Mouse (Mus musculus) liver (tissue): ENCODE results near the gene Hist1h3b.

Source experiments
- DNase-seq: peaks from one replicate; pipeline ENCODE4 v3.0.0-alpha.2; 2020; ENCODE audit warnings: mixed read lengths

Gene Hist1h3b

DNA sequence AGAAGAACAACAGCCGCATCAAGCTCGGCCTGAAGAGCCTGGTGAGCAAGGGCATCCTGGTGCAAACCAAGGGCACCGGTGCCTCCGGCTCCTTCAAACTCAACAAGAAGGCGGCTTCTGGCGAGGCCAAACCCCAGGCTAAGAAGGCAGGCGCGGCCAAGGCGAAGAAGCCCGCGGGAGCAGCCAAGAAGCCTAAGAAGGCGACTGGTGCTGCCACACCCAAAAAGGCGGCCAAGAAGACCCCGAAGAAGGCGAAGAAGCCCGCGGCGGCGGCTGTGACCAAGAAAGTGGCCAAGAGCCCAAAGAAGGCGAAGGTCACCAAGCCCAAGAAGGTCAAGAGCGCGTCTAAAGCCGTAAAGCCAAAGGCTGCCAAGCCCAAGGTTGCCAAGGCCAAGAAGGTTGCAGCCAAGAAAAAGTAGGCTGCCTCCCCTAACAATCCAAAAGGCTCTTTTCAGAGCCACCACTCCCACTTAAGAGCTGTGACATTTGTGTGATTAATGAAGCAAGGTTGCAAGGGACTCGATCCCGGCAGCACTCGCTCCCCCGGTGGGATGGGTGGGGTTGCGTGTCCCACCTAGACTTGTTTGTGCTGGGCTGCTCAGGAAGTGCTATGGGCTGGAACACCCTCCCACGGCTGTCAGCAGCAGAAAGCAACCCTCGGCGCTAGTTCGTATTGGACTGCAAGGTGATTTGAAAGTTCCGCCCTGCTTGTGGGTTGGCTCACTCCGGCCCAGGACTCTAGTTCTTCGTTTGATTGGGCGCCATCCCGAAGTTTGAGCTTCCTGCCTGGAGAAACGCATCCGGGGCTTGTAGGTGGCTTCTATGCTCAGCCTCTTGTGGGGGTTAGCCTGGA, 12.8 kb upstream of the Hist1h3b start:
- DNase-seq = peak; percentile 93

DNA sequence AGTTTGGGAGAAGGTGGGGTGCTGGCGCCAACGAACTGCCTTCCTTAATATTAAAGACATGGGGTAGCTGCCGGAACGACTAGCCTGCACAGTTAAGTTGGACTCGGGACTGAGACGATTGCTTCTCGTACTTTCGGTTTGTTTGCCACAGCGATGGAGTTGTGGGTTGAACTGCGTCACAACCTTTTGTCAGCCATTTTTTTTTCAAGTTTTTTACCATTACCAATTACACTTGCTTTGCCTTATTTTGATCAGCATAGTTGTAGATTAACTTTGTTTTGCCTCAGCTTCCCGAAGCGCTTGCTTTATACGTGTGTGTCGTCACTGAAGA, 12.2 kb upstream of the Hist1h3b start:
- no peak for DNase-seq

DNA sequence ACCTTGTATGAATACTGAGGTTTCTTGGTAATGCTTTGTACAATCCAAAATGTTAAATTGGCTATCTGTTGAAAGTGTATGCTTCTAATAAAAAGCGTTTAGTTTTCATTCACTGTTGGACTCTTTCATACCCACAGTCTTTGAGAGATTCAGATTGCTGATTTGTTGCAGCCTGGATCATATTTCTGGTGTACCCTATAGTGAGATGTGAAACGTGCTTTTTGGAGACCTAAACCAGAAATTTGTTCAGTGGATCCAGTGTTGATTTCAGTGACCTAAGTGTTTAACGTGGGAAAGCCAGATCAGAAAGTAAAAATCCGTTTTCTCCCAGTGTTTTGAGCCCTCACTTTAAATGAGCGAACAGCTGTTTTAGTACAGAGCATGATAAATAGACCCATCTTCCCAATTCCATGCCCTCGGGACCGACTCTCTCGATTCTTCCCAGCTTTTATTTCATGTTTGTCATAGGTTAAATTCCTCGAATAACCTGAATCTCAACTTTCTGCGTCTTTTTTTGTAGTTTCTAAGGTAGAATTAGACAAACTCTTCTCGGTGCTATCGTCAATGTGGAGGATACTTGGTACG, 11.7 kb upstream of the Hist1h3b start:
- no peak for DNase-seq

DNA sequence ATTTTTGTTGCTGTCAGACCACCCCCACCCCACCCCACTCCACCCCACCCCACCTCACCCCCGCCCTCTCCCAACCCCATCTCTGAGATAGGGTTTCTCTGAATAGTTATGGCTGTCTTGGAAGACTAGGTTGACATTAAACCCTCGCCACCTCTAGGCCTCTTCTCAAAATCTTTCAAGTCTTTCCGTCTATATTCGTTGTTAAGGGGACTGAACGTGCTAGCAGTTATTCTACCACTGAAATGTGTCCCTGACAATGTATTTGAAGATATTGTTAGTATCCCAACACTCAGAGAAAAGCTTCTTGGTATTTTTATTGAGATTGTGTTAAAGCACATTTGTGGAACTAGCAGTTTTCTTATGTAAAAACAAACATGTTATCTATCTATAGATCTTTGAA, 11.2 kb upstream of the Hist1h3b start:
- peak; percentile 55 for DNase-seq

DNA sequence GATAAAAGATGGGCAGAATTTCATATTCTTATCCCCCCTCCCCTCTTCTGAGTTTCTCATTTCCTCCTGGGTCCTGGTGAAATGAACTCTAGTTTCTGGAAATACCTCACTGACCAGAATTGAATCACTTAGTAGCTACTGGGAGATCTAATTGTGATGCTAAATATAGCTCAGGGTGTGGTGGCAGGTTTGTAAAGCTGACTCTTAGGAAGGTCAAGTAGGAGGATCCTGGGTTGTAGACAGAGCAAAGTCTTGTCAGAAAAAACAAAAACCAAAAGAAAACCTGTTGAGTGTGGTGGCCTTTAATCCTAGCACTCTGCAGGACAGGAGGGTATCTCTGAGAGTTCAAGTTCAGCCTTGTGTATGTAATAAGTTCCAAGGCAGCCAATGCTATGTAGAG, 10.1 kb upstream of the Hist1h3b start:
- no peak for DNase-seq

DNA sequence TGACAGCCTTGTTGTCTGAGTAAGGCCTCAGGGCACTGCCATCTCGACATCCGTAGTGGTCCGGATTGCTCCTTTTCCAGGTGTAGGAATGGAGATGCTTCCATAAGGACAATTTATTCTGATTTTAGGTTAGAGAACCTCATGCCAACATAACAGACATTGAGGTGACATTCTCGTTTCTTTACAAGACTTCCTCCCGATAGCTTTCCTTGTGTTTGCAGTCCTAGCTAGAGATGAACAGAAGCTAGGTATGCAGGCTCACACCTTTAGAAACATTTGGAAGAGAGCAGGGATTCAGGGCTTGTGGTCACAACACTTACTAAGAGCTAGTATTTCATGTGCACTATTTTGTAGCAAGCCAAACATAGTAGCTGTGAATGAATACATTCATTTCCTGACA, 8.9 kb upstream of the Hist1h3b start:
- no peak for DNase-seq

DNA sequence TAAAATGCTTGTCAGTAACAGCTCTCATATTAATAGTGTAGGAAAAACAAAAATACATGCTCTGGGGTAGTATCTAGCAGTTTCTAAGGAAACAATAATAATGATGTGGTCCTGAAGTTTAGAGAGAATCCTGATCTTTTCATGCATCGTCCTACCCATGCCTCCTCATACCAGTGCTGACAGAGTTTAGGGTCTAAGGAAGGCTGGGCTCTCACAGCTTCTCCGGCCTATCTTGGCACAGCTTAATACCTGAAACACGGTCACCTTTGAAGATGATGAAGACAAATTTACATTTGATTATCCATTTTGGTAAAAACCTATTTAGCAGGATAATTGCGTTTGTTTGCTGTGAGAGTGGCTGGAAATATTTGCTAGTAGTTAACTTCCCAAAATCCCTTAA, 8.1 kb upstream of the Hist1h3b start:
- no peak for DNase-seq

DNA sequence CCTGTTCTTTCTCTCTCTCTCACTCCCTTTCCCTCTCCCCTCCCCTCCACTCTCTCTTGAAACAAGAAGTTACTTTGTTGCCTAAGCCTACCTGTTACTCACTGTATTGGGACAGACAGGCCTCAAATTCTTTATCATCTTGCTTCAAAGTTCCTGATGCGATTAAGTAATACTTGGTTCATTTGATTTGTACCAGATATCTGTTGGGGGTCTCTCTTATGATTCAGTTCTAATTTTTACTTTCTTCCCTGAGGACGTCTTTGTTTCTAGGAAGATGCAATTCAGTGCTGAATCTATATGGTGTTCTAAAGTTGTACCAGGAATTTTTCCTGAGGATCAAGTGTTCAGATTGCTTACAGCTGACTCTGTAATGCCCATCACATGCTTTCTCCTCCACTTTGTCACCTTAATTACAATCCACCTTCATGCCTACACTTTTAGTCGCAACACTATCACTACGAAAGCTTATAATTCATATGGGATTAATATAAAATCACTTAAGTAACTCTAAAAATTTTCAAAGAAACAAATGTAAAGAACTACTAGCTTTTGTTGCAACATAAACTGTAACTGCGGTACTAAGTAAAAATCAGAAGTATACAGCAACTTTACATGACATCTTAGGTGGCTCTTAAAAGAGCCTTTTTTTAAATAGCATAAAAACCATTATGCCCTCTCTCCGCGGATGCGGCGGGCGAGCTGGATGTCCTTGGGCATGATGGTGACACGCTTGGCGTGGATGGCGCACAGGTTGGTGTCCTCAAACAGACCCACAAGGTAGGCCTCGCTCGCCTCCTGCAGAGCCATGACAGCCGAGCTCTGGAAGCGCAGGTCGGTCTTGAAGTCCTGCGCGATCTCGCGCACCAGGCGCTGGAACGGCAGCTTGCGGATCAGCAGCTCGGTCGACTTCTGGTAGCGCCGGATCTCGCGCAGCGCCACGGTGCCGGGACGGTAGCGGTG, 7.4 kb upstream of the Hist1h3b start:
- peak; percentile 53 for DNase-seq

DNA sequence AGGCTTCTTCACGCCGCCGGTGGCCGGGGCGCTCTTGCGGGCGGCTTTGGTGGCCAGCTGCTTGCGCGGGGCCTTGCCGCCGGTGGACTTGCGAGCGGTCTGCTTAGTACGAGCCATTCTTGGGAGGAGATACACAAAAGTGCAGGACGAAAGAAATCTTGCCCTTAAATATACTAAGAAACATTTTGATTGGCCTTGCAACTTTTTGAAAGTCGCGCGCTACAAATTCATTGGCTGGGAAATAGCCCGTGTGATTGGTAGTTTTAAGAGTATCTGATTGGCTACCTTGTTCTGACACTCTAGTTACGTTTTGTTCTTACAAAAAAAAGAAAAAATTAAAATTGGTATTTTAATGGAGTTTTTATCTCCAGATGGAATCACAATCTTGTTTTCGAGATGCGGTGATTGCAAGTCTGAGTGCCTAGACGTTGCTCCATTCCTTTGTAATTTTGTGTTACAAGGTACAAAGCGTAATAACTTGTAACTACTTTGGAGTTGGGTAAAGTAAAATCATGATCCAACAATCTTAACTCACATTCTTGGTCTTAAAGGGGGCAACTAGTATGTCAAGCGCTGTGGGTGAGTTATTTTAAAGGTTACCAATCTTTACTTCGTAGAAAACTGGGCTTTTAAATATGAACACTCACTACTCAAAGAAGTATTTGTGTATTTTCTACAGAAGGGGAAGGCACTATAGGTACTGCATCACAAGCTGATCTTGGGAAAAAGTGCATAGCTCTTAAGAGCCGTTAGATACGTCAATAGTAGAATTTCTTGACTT, 6.5 kb upstream of the Hist1h3b start, which contains the start of gene Hist1h3c:
Gene Hist1h3c, minus strand, starts transcription at position 222 of the 781 bp plus-strand sequence.
- peak; percentile 87 for DNase-seq

DNA sequence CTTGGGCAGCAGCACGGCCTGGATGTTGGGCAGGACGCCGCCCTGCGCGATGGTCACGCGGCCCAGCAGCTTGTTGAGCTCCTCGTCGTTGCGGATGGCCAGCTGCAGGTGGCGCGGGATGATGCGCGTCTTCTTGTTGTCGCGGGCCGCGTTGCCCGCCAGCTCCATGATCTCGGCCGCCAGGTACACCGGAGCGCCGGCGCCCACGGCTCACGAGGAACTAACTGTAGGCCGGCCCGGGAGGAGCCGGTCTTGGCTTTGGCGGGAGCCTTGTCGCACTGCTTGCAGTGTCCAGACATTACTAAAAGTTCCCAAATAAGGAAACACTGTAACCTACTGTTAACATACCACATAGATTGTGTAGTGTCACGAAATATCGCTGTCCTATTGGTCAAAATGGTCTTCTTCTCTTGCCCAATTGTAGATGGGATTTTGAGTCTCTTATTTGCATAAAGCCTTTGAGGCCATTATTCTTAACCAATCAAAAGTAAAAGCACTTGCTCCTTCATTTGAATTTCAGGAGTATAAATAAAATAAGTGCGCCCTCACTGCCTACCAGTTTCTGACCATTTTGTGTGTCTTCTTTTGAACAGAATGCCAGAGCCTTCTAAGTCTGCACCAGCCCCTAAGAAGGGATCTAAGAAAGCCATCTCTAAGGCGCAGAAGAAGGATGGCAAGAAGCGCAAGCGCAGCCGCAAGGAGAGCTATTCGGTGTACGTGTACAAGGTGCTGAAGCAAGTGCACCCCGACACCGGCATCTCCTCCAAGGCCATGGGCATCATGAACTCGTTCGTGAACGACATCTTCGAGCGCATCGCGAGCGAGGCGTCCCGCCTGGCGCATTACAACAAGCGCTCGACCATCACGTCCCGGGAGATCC, 5.6 kb upstream of the Hist1h3b start, which contains the start of gene Hist1h2bb:
Gene Hist1h2bb, plus strand, starts transcription at position 534 of the 880 bp plus-strand sequence.
- DNase-seq = peak; percentile 84

DNA sequence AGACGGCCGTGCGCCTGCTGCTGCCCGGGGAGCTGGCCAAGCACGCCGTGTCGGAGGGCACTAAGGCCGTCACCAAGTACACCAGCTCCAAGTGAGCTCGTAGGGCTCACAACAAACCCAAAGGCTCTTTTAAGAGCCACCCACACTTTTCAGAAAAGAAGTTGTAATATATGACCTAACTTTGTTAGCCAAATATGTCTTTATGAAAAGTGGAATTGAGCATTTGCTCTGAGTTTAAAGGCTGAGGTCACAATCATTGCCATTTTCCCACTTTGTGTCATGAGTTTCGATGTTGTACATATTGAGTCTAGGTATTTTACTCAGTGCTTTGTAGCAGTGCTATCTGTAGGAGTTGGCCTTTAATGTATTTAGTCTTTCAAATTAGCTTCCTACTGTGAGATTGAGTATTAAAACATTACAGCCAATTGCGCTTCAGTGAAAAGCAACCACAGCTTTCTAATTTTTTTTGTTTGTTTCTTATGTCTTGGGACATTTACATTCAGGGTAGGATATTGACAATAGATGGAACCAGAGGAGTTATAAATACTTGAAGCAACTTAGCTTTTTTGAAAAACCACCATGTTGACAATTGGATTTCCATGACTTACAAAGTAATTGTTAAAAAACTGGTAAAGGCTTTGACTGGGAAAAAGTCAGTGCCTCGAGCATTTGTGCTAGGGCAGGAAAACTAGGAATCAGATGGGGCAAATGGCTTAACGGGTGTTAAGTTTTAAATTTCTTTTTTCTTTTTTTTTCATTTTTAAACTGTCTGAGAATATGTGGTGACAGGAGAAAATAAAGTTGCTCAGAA, 4.8 kb upstream of the Hist1h3b start:
- DNase-seq = peak; percentile 61

DNA sequence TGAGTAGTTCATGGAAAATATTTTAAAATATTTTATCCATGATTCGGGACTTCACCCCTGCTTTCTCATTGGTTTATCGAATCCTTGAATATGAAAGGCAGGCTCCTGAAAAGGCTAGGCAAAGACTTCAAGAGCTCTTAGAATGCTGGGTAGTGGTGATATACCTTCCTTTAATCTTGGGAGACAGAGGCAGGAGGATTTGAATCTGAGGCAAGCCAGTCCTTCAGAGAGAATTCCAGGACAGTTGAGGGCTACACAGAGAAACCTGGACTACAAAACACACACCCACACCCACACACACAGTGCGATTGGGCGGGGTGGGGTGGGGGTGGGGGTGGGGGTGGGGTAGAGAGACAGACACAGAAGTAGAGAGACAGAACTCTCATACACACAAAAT, 4.2 kb upstream of the Hist1h3b start:
- peak; percentile 83 for DNase-seq

DNA sequence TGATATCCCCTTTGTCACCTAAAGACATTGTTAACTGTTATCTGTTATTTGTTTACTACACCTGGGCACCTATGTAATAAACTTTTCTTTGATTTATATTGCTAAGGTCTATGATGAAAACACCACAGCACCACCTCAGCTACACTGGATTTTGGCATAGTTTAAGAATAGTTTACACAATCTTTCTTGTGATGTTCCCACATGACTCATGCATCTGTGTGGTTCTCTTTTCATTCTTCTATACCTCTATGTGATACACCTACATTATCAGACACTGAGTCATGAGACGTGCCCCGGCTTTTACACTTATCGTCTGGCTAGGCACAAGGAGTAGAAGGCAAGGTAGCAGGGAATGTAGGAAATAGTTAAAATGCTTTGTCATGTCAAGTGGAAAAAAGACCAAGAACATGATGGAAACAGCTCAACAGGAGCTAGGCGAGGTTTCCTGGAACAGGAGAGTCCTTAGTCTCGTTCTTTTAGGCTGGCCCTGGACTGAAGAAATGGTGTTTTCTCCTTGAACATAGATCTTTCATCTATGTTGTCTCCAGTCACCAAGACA, 2.4 kb upstream of the Hist1h3b start:
- no peak for DNase-seq

DNA sequence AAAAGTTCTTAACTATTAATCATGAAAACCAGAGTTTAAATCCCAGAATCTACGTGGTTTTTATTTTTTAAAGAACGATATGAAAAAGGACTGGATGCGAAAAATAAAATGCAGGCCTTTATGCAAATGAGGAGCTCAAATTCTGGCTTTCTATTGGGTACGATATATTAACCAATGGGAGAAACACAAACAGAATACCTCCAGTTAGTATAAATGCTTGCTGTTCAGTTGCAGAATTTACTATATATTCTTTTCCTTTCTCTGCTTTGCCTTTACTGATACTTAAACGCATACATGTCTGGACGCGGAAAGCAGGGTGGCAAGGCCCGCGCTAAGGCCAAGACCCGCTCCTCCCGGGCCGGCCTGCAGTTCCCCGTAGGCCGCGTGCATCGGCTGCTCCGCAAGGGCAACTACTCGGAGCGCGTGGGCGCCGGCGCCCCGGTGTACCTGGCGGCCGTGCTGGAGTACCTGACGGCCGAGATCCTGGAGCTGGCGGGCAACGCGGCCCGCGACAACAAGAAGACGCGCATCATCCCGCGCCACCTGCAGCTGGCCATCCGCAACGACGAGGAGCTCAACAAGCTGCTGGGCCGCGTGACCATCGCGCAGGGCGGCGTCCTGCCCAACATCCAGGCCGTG, 1.1 kb upstream of the Hist1h3b start, which contains the start of gene Hist1h2ab:
Gene Hist1h2ab, plus strand, starts transcription at position 288 of the 639 bp plus-strand sequence.
- DNase-seq = peak; percentile 92

DNA sequence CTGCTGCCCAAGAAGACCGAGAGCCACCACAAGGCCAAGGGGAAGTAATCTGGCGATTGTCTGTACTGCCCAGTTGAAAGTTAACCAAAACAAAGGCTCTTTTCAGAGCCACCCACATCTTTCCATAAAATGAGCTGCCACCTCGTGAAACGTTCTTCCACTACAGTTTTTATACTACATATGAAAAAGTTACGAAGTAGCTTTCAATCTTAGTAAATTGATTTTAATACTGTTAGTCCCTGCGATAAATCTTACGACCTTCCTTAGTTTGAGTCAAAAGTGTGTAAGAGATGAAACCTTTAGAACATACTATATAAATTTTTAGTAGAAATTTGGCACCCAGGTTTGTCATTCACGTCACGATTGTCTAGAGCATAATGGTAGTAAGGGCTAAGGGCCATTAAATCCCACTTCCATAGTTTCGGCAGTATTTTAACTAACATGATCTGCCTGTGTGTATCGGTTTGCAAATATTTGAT, 550 bp upstream of the Hist1h3b start:
- DNase-seq = no peak

DNA sequence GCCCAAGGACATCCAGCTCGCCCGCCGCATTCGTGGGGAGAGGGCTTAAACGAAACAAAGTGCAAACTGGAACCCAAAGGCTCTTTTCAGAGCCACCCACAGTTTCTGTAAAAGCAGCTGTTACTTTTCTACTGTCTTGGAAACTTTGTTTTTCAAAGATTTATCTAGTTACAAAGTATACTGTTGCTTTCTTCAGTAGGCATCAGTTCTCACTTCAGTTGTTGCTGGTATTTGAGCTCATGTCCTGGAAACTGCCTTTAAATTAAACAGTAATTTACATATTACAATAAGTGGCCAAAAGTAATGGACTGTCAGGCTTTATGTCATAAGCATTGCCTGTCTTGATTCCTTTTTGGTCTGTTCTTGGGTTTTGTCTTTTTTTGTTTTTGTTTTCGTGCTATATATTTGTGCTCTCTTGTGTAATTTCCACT, 690 bp downstream of the Hist1h3b start:
- DNase-seq = no peak

DNA sequence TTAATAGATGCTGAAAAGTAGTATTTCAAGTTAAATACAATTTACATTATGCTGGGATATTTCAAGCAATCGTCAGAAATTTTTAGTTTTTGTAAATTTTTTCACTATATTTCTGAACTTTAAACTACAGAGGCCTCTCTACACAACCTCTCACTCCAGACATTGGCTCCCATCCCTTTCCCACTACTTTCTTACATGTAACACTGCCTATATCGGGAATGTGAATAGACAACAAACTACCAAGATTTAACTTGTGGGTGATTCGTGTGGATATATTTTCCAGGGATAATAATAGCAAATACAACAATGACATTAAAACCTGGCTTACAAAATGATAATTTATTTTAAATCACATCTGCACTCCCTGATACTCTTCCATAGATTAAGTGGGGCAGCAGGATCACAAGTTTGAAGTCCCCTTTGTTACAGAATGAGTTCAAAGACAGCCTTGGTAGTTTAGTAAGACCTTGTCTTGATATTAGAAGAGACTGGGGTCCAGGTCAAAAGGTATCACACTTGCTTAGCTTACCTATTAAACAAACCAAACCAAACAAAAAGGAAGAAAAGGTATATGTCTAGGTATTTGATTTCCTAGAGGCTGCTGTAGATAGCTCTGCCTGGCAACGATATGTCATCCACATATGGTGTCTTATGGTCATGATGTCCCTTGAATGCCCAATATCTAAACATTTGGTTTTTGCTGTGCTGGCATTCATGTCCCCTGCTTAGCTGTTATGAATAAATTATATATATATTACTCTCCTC, 1.4 kb downstream of the Hist1h3b start:
- DNase-seq = no peak

DNA sequence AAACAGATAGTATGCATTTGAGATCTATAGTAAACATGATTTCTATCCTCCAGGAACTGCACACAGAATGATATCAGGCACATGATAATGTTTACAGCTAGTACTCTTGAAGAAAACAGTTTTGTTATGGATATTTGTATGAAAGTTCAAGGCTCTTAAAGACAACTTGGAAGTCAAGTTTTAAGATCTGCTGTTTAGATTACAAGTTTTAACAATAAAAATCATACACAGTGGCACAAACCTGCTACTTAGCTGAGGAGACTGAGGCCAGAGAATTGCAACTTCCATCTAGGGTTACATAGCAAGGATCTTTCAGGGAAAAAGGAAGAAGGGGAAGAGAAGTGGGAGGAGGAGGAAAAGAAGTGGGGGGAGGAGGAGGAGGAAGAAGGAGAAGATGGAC, 2.9 kb downstream of the Hist1h3b start:
- DNase-seq = no peak

DNA sequence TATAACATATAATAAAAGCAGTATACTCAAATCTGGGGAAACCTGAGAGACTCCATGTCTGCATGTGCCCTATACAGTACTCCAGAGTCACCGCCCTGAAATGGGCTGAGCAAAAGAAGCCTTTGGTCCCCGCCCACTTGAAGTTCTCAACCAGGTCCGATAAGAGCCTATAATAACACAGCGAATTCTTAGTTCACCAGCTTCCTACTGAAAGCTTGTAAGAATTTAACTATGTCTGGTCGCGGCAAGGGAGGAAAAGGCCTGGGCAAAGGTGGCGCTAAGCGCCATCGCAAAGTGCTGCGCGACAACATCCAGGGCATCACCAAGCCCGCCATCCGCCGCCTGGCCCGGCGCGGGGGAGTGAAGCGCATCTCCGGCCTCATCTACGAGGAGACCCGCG, 4.7 kb downstream of the Hist1h3b start, which contains the start of gene Hist1h4b:
Gene Hist1h4b, plus strand, starts transcription at position 224 of the 400 bp plus-strand sequence.
- peak; percentile 92 for DNase-seq
